Mouse (Mus musculus): ENCODE measurements around the gene Il17d.

The Il17d gene

DNA sequence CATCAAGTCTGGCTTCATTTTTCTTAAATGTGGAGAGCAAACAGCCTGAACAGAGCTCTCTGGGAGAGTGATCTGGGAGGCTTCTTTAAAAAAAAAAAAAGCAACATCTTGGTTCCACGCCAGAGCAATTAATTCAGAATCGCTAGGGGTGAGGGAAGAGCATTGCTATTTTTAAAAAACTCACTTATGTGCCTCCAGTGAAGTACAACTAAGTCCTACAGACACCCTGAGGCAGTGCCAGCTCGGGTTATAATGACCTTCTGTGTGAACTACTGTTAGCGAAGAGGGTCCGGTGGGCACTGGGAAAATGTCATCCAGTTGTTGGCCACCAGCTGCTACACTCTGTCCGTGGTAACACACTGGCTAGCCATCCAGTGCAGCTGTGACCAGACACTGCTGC lies 11.1 kb downstream of the Il17d start:
- DNase-seq (ENCODE audit: low spot score), result no peak

DNA sequence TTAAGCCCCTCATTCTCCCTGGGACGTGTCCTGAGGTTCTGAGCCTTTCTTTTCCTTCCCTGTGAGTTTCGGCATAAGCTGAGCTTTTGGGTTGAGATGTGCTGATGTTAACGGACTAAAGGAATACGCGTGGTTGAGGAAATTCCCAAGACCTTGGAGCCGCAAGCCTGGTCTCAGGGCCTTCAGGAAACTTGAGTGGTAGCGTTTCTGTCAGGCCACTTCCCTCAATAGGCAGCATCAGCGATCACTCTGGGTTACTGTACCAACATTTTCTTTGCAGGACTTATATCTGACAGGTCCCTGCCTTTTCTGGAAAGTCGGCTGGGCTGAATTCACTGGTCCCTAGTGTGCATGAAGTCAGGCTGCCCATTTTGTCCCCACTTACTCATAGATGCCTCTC lies 12.2 kb downstream of the Il17d start:
- no peak for DNase-seq (ENCODE audit: low spot score)

DNA sequence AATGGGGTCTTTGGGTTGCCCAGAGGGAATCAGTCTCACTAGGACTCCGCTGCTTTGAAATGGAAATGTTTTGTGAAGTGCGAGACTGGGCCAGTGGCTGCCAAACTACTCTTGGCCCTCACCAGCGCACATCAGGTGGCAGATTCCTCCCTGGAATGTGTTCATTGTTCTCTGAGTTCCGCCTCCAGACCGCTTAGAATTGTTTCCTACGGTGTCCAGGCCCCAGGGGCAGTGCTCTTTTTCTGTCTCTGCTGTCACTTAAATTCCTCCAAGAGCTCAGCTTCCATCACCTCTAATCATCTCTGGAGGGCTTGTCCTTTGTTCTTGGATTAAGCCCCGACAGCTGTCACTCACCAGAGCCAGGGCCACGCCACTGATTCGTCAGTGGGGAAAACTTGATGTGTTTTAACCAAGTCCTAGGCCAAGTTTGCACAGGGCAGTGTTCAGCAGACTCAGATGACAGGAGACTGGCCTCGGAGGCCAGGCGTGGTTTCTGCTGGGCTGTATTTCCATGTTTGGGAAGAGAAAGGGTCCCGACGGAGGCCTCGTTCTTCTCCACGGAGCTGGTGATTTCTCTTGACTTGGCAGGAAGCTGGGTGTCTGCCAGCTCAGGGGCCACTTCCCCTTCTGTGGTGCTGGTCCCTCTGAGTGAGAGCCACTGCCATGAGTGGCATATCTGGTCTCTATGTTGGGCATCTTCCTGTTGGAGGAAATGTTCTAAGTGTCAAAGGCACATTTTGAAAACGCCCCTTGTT lies 12.9 kb downstream of the Il17d start:
- no peak for DNase-seq (ENCODE audit: low spot score)

DNA sequence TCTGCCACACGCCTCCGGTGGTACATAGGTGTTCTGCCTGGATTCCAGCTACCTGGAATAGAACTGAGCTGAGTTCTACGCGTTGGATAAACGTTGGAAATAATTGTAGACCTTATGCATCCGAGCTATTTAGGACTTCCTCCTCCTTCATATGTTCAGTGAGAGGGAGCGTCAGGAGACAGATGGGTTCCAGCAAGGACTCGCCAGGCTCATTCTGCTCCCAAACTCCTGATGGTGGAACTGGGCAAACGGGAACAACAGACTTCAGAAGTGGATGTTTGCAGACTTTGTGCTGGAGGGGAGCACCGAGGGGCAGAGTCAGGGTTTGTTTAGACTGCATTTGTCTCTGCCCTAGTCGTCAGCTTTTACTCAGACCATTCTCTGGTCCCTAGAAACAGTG lies 16.1 kb downstream of the Il17d start:
- DNase-seq (ENCODE audit: low spot score), result no peak

- no peak for DNase-seq (ENCODE audit: low spot score)
These were observed 17.7 kb downstream of the Il17d start for GRCm38 (mm10) chr14:57542231-57542630.

- no peak for DNase-seq (ENCODE audit: low spot score)
These were observed 19.0 kb downstream of the Il17d start for GRCm38 (mm10) chr14:57543420-57544039.

DNA sequence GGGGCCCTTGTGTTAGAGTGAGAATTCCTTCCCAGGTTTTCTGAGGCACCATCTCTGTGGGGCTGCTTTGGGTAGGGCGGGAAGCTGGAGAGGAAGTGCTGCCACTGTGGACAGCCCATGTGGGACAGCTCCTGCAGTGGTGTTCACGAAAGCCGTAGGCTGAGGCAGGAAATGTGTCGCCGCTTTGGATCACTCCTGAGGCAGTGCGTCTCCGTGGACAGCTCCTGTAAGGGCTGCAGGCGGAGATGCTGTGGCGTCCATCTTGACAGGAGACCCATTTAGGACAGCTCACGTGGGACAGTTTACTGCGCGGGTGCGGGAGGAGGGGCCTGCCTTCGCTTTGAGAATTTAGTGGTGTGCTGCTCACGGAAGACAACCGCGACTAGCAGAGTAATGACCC lies 20.9 kb downstream of the Il17d start:
- no peak for DNase-seq (ENCODE audit: low spot score)

DNA sequence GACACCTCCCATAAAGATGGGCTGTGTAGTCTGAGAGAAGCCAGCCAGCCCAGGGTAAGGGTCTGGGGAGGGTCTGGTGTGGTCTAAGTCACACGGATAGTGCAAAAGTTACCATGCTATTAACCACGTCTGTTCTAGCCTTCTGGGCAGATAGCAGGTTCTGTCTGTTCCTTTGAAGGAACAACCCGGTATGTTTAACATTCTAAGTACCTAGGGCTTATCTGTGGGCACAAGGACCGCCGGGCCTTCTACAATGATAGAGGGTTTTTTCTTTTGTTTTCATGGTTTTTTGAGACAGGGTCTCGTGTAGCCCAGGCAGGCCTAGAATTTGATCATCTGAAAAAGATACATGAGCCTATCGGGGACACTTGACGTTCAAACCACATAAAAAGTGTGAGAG lies 21.6 kb downstream of the Il17d start:
- DNase-seq (ENCODE audit: low spot score), result no peak

- DNase-seq (ENCODE audit: low spot score), result no peak
These were observed 22.0 kb downstream of the Il17d start for GRCm38 (mm10) chr14:57546557-57547021.

GRCm38 (mm10) chr14:57547062-57547461 lies 22.5 kb downstream of the Il17d start:
- no peak for DNase-seq (ENCODE audit: low spot score)

DNA sequence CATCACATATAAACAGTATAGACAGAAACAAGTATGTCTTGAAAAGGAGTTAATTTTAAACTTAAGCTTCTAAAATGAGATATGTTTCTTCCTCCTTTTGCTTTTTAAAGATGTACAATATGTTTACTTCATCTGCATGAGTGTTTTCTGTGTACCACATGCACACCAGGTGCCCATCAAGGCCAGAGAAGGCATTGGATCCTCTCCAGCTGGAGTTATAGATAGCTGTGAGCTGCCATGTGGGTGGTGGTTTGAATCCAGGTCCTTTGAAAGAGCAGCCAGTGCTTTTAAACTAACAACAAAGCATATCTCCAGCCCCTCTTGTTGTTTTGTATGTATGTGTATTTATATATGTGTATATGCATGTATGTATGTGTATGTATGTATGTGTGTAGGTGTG lies 28.4 kb downstream of the Il17d start:
- DNase-seq (ENCODE audit: low spot score), result no peak

GRCm38 (mm10) chr14:57554434-57554833 lies 29.9 kb downstream of the Il17d start:
- no peak for DNase-seq (ENCODE audit: low spot score)

DNA sequence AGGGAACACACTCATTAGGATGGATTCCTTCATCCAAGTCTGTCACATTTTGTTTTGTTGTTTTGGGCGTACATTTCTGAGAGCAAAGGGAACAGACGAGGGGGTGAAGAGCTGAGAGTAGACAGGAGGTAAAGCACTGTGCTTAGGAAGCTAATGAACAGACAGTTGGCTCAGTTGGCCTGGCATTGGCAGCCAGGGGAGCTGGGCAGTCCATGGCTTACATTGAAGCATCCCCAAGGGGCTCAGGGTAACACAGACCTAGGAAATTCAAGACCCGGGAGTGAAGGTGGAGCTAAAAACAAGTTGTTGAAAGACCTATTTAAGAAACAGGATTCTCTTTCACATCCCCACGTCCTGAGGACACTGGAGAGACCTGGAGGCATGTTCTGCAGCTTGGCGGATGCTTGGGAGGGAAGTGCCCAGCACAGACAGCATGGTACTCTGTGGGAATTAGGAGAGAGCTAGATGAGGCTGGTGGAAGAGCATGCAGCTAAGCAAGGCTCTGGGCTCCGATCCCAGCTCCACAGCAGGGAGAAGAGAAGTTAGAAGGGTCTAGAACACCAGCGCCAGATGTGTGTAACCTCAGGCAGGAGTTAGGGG lies 31.0 kb downstream of the Il17d start:
- DNase-seq (ENCODE audit: low spot score), result no peak

DNA sequence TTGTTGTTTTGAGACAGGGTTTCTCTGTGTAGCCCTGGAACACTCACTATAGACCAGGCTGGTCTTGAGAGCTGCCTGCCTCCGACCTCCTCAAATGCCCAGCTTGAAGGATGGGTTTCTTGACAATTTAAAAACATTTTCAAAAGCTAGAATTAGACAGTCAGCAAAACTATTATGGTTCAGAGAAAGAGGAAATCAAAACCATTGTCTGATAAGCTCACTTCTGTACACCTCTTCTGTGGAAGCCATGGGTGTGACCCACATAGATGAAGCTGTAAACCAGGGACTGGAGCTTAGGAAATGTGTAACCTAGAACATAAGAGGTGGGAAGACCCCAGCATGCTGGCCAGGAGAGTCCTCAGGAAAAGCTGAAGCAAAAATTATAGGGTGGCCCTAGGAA lies 32.3 kb downstream of the Il17d start:
- no peak for DNase-seq (ENCODE audit: low spot score)

- DNase-seq (ENCODE audit: low spot score), result no peak
These were observed 41.0 kb downstream of the Il17d start for GRCm38 (mm10) chr14:57565626-57566025.

GRCm38 (mm10) chr14:57571155-57572133 lies 46.9 kb downstream of the Il17d start, which contains the start of gene Eef1akmt1:
TSS of gene Eef1akmt1 (minus strand) at chr14:57571612.
- DNase-seq (ENCODE audit: low spot score), result peak; percentile 90

- no peak for DNase-seq (ENCODE audit: low spot score)
These were observed 50.4 kb downstream of the Il17d start for GRCm38 (mm10) chr14:57574792-57575587.

DNA sequence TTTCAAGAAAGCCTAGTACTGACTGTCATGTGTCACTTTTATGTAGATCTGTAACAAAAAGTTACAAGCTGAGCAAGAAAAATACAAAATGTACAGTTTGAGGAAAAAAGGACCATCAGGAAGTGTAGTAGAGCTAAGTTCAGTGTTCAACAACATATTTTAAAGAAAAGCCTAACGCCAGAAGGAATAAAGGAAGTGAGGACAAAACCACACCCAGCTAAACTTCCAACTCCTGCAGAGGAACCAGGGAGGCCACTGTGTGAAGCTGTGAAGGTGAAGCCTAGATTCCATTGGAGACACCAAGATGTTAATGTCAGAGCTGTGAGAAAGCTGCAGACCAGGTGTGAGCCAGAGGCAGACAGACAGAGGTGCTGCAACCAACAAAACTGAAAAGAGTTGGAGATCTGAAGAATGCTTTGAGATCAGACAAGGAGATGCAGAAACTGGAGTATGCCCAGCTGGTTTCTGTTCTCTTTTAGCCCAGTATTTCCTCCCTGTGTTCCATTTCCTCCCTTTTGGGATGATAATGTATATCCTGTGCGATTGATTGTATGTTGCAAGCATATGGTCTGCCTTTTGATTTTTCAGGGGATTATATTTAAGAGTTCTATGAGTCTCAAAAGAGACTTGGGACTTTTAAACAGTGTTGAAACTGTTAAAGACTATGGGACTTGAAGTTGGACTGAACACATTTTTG lies 51.9 kb downstream of the Il17d start:
- DNase-seq (ENCODE audit: low spot score), result no peak

- DNase-seq (ENCODE audit: low spot score), result no peak
These were observed 67.3 kb downstream of the Il17d start for GRCm38 (mm10) chr14:57591830-57592229.
